Mouse (Mus musculus) cerebellum, adult 2 months (tissue): ENCODE measurements around the gene Cramp1l.

Source experiments
- CTCF ChIP-seq: fragments of 200-500 bp; IDR thresholded peaks from 2 replicates; pipeline ENCODE4 v1.5.1; 2011; ENCODE audit warnings: low read depth, mild to moderate bottlenecking, control low read depth, low read length, moderate library complexity, borderline replicate concordance; ENCODE audit not compliant: insufficient read depth
- POLR2A ChIP-seq: fragments of 200-500 bp; IDR thresholded peaks from 2 replicates; pipeline ENCODE4 v1.6.1; 2011; ENCODE audit warnings: low read length, control low read depth, borderline replicate concordance; ENCODE audit not compliant: insufficient read depth

DNA sequence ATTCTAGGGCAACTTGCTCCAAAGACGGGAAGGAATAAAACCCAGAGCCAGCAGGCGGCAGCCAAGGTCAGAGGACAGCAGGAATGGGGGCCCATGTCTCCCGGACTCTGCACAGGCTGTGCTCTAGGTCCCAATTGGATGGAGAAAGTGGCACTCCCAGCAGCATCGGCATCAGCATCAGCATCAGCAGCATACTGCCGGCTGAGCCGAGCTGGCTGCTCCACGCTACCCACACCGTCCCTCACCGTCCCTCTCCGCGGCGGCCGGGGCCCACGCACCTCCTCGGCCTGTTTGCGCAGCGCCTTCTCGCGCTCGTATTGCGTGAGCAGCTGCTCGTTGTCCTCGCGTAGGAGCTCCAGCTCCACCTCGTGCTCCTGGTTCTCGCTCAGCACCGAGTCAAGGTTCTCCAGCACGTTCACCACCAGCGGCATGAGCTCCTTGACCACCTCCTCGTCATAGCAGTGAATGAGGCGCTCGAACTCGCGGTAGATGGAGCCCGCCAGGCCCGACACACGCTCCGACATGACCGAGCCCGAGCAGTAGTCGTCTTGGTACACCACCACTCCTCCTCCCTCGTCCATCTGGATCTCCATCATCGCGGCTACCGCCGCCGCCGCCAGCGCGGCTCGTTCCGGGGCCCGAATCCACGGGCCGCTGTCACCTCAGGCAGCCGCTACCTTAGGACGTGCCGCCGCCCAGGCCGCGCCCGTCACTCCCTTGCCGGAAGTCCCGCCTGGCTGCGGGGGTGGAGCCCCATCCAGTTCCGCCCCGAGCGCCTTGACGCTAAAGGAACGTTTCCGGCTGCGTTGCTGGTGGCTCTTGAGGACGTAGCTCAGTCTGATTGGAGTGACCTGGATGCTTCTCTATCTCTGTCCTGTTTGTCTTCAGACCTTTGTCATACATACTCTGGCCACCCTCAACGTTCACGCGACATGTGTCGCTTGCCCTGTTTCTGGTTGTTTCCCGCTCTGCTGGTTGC is 79.0 kb downstream of the Cramp1l start, which contains the start of gene Mapk8ip3:
- peak; percentile 7; the same call in 1 of the 2 replicates for TF ChIP-seq CTCF
- TF ChIP-seq POLR2A: peak; percentile 97; the same call in 1 of the 2 replicates
